Mouse (Mus musculus): Measurements from ENCODE around the gene Tspan33. TPM values are rescaled to one million over a fixed set of nuclear protein-coding genes. Genes with fewer than 3 reads are reported as not detected.

Tspan33 gene
- polyA plus RNA-seq (2017; shearing (Covaris generic)), result 1 to 10 TPM; 1.2 TPM

GRCm38 (mm10) chr6:29693953-29694352 lies at the start of gene Tspan33:
Gene Tspan33 (plus strand): TSS chr6:29694222.

DNA sequence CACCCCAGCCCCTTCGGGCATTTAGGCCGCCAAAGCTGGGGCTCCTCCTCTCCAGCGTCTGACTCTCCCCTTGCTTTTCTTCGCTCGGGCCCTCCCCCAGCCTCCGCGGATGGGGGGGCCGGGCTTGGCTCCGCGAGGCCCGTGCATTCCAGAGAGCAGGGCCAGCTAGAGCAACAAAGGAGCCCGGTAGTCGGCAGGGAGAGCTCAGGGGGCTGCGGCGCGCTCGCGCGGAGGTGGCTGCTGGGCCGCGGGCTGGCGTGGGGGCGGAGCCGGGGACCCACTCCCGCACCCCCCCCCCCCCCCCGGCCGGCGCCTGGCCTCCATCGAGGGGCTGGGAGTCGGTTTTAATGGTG lies 41.3 kb downstream of the Tspan33 start, which contains the start of gene Smo:
TSS of gene Smo (plus strand) at position 168 of the 353 bp plus-strand sequence.

Other genes with a start within 250 kb of the Tspan33 start
- 100 to 1,000 TPM; 386 to 451 TPM for gene Atp6v1f, start 226.5 kb upstream of the Tspan33 start, polyA plus RNA-seq (2017; shearing (Covaris generic))
- gene Atp6v1fnb, start 222.8 kb upstream of the Tspan33 start, polyA plus RNA-seq (2017; shearing (Covaris generic)), result under 1 TPM in 1 of 2 experiments, not detected in 1; 0.43 TPM
- gene Kcp, start 186.3 kb upstream of the Tspan33 start, polyA plus RNA-seq (2017; shearing (Covaris generic)), result under 1 TPM; 0.20 to 0.42 TPM
- 10 to 100 TPM; 13.0 to 36.4 TPM for gene Irf5, start 167.6 kb upstream of the Tspan33 start, polyA plus RNA-seq (2017; shearing (Covaris generic))
- 10 to 100 TPM; 75.4 to 77.7 TPM for gene Tnpo3, start 84.3 kb upstream of the Tspan33 start, polyA plus RNA-seq (2017; shearing (Covaris generic))
- 1 to 10 TPM in 1 of 2 experiments, under 1 TPM in 1; 0.43 to 4.1 TPM for gene Smo, start 41.3 kb downstream of the Tspan33 start, polyA plus RNA-seq (2017; shearing (Covaris generic))
- 100 to 1,000 TPM; 143 to 176 TPM for gene Ahcyl2, start 73.8 kb downstream of the Tspan33 start, polyA plus RNA-seq (2017; shearing (Covaris generic))
- under 1 TPM; 0.09 to 0.33 TPM for gene Strip2, start 222.8 kb downstream of the Tspan33 start, polyA plus RNA-seq (2017; shearing (Covaris generic))

Measured in activated CD4-positive, CD25-positive, alpha-beta regulatory T cell (primary cell).